Mouse (Mus musculus): Measurements from ENCODE around the gene Olfr1161.
"Not testable (repeated sequence)": the region's sequence is repeated elsewhere in the genome, so short reads cannot be mapped to it uniquely, and the experiment has no call there.

Olfr1161 gene

GRCm38 (mm10) chr2:88022474-88022873, at the start of gene Olfr1161:
Gene Olfr1161, plus strand, starts transcription at chr2:88022774.
- in situ Hi-C loops (cut with MboI; ENCODE audit: low sequenced_read_pairs), result not testable (repeated sequence)

DNA sequence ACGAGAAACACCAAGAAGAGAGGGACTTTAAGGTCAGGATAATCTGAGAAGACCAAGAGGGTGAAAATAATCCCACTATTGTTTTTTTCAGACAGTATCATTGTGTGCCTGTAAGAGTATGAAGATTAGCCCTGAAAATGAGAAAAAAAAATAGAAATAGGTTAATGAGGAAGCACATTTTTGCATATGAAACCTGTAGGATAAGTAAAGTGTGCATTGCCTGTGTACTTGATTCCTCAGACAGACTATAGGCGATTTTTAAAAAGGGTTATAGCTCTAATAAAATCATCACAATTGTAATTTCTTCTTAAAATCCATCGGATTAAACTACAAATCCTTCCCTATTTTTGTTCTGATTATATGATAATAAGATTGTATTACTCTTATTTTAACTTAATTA, 48.0 kb upstream of the Olfr1161 start, which contains the start of gene Olfr74:
Gene Olfr74, minus strand, starts transcription at position 101 of the 400 bp plus-strand sequence.
- in situ Hi-C loops (cut with MboI; ENCODE audit: low sequenced_read_pairs), result no loop called here

GRCm38 (mm10) chr2:87989813-87990212, 32.8 kb upstream of the Olfr1161 start, which contains the start of gene Olfr1158:
Gene Olfr1158, plus strand, starts transcription at chr2:87990113.
- in situ Hi-C loops (cut with MboI; ENCODE audit: low sequenced_read_pairs), result no loop called here

DNA sequence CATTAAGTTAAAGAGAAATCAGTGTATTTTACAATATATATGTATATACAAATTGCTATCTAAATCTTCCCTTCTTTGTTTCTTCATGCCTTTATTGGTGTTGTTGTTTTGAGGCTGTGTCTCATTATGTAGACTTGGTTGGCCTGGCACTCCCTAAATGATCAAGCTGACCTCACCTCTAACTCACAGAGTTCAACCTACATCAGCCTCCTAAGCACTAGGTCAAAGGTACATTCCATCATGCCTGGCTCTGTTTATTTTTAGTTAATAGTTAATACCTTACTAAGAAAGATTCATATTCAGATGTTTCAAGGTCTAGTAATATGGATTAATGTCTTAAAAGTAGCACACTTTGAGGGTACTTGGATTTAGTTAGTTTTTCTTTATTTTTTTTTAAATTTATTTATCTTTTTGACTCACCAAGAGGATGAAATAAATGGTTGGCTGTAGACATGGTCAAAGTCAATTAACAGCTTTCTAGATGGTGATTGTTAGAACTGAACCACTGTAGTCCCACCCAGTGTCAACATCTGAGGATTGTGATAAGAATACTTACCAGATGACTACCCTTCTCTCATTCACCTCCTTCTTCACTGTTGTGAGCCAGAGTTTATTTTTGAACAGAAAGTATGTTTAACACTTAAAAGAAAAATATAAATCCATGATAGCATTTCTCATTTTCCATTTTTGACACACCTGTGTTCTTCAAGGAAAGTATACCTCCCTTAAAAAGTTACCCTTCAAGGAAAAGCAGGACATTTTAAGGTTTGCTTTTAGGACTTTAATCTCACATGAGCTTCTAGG, 14.9 kb upstream of the Olfr1161 start, which contains the start of gene Olfr1160:
Gene Olfr1160, minus strand, starts transcription at position 754 of the 804 bp plus-strand sequence.
- in situ Hi-C loops (cut with MboI; ENCODE audit: low sequenced_read_pairs), result no loop called here

DNA sequence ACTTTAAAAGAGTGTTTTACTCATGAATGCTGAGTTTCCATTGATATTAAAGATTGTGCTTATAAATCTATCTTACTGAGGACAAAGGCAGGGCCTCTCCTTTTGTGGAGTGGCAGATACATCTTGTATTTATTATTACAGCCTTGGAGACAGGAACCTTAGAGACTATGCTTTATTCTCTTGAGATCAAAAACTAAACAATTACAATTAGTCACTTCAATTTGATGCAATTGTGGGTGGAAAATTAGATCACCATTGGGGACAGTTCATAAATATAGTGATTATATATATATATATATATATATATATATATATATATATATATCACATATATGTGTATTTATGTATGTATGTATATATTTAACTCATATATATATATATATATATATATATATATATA, 15.0 kb downstream of the Olfr1161 start, which contains the start of gene Olfr73:
Gene Olfr73, minus strand, starts transcription at position 101 of the 400 bp plus-strand sequence.
- in situ Hi-C loops (cut with MboI; ENCODE audit: low sequenced_read_pairs), result no loop called here

GRCm38 (mm10) chr2:88051029-88051428, 28.5 kb downstream of the Olfr1161 start, which contains the start of gene Olfr1162:
Gene Olfr1162, minus strand, starts transcription at chr2:88051129.
- in situ Hi-C loops (cut with MboI; ENCODE audit: low sequenced_read_pairs), result no loop called here

DNA sequence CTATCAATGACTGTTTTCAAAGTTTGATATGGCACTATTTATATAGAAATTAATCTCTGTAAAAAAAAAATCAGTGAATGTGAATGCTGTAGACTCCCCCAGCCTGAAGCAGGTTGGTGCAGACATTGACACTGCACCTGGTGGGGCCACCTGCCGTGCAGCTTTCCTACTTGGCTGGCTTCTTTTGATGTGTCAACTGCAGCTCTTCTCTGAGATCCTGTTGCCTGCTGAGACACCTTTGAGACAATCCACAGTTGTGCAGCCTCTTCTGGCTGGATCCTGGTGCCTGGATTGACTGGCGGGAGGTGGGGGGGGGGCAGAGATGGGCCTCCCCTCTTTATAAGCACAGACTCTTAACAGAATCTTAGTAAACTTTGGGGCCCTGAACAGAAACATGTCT, 41.0 kb downstream of the Olfr1161 start:
- in situ Hi-C loops (cut with MboI; ENCODE audit: low sequenced_read_pairs), result no loop called here

DNA sequence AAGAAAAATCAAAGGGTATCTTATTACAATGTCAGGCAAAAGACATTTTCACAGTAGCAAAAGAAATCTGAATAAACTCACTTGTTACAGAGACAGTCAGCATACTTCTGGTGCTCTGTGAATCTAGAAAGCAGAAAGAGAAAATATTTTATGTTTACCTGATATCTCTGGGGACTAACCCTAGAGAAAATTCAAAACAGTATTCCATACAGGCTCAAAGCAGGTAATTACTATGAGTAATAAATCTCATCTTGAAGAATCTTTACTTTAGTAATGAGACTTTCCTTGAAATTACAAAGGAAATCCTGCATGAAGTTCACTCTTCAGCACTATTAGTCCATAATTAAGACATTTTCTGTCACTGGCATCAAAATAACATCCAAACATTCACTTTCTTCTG, 49.2 kb downstream of the Olfr1161 start, which contains the start of gene Olfr1163:
Gene Olfr1163, minus strand, starts transcription at position 101 of the 400 bp plus-strand sequence.
- in situ Hi-C loops (cut with MboI; ENCODE audit: low sequenced_read_pairs), result no loop called here
